Comparison of ENCODE assay signal across 7 mouse cellular contexts in the genomic region with DNA sequence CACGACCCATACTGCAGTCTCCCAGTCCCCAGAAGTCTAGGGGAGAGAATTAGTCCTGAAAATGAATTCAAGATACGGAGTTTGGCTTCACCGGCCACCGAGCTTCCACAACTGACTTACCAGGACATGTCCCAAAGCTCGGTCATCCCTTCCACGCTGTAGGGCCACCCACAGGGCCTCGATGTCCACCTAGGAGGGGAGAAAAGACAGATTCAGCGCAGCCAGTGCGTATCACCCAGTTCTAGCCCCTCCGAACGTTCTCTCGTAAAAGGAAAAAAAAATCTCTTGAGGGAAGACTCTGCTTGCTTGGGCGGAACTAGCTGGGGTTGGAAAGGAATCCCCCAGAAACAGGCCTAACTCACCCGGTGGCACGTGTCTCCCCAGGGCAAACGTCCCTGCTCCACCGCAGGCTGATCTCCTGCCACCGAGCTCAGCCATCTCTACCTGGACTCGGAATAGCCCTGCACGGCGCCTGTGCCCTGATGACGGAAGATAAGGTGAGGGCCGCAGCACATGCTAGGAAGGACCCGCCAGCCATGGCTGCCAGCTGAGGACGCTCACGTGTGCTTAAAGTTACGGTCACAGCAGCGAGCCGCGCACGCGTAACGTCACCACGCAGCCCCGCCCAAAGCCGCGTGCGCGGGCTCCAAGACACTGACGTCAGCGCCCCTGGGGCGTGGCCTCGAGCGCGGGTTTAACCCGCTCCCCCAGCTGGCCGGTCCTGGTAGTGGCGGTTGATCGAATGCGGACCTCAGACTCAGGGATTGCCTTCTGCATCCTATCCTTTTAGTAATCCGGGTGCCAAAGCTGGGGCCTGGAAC. TPM values are rescaled to one million over a fixed set of nuclear protein-coding genes. Genes with fewer than 3 reads are reported as not detected.
DNase-seq lines count a peak whose midpoint lies in the region; ATAC-seq lines count a peak whose summit lies in the region.

No protein-coding gene starts in this region.

- H3K4me1 ChIP-seq in embryonic facial prominence, embryonic 10.5 days: peaks cover 22% of the 10 kb centered on the region
- peaks cover 3% of the 10 kb centered on the region for H3K4me1 ChIP-seq in limb, embryonic 10.5 days
- peaks cover 18% of the 10 kb centered on the region for H3K4me1 ChIP-seq in midbrain, embryonic 13.5 days (replicated peaks)

- H3K4me3 ChIP-seq in embryonic facial prominence, embryonic 10.5 days: peak overlapping the region; percentile 85
- peak overlapping the region; percentile 66 for H3K4me3 ChIP-seq in limb, embryonic 10.5 days
- peak overlapping the region; percentile 63 for H3K4me3 ChIP-seq in midbrain, embryonic 13.5 days (replicated peaks)

- WGBS in embryonic facial prominence, embryonic 10.5 days: under 1% methylated on average over 51 of the region's 51 CpGs
- under 1% methylated on average over 51 of the region's 51 CpGs for WGBS in limb, embryonic 10.5 days
- WGBS in midbrain, embryonic 13.5 days: under 1% methylated on average over 51 of the region's 51 CpGs

- 0 out of 2 replicates have a peak, but pooled peaks cover 2% of the 10 kb centered on the region for H3K9me3 ChIP-seq in embryonic facial prominence, embryonic 10.5 days
- no peaks in the 10 kb centered on the region for H3K9me3 ChIP-seq in limb, embryonic 10.5 days (replicated peaks)
- H3K9me3 ChIP-seq in midbrain, embryonic 13.5 days: no peaks in the 10 kb centered on the region

- H3K36me3 ChIP-seq in embryonic facial prominence, embryonic 10.5 days (replicated peaks): peaks cover 37% of the 10 kb centered on the region
- H3K36me3 ChIP-seq in limb, embryonic 10.5 days: peaks cover 35% of the 10 kb centered on the region
- peaks cover 28% of the 10 kb centered on the region for H3K36me3 ChIP-seq in midbrain, embryonic 13.5 days

- DNase-seq in adrenal gland, postnatal 10 days: peak; percentile 100
- DNase-seq in embryonic facial prominence, embryonic 10.5 days (ENCODE audit: low spot score): peak; percentile 99
- DNase-seq in kidney, adult 11 months: peak; percentile 96
- DNase-seq in limb, embryonic 10.5 days (ENCODE audit: low spot score): peak; percentile 100
- DNase-seq in spleen, adult 12 weeks (ENCODE audit: low spot score): peak; percentile 98

- H3K27ac ChIP-seq in embryonic facial prominence, embryonic 10.5 days (replicated peaks): peak overlapping the region; percentile 94
- peak overlapping the region; percentile 85 for H3K27ac ChIP-seq in limb, embryonic 10.5 days
- peak overlapping the region; percentile 76 for H3K27ac ChIP-seq in midbrain, embryonic 13.5 days

- peak overlapping the region; percentile 89 for H3K4me2 ChIP-seq in midbrain, embryonic 13.5 days (replicated peaks)

- ATAC-seq in granulocyte monocyte progenitor cell, adult 5-6 weeks (replicated peaks; ENCODE audit: poor library complexity, severe bottlenecking): peak; percentile 94
- peak; percentile 96 for ATAC-seq in midbrain, embryonic 13.5 days

- H3K27me3 ChIP-seq in embryonic facial prominence, embryonic 10.5 days (replicated peaks; ENCODE audit: low read depth, poor library complexity, severe bottlenecking): no peaks in the 10 kb centered on the region
- H3K27me3 ChIP-seq in limb, embryonic 10.5 days (ENCODE audit: low read depth, poor library complexity, severe bottlenecking): no peaks in the 10 kb centered on the region
- H3K27me3 ChIP-seq in midbrain, embryonic 13.5 days: no peaks in the 10 kb centered on the region

- H3K9ac ChIP-seq in midbrain, embryonic 13.5 days (replicated peaks): peak overlapping the region; percentile 84

RNA-seq across cellular contexts. Expression of a gene that starts 7.6 kb away (rescaled TPM):
- 1 to 10 TPM; 6.3 to 6.5 TPM for total RNA-seq in adrenal gland, postnatal 10 days (2021)
- polyA plus RNA-seq in embryonic facial prominence, embryonic 10.5 days (2016; fragmentation: Nextera tagmentation; extraction: Ambion mirVana): 0.75 and 1.1 TPM in 2 replicates
- total RNA-seq in granulocyte monocyte progenitor cell, adult 5-6 weeks (2014; fragmentation: Nextera tagmentation): 84.4 and 96.4 TPM in 2 replicates
- total RNA-seq in granulocyte monocyte progenitor cell, adult 5-6 weeks (2017): 47.8 and 57.4 TPM in 2 replicates
- polyA plus RNA-seq in limb, embryonic 10.5 days (2016; fragmentation: Nextera tagmentation; extraction: Ambion mirVana): 0.80 and 0.86 TPM in 2 replicates
- 0.27 and 0.32 TPM in 2 replicates for polyA plus RNA-seq in midbrain, embryonic 13.5 days (2015; fragmentation: Nextera tagmentation; extraction: Ambion mirVana)

RNA-seq across cellular contexts. Expression of a gene that starts 18.3 kb away (rescaled TPM):
- 10 to 100 TPM; 46.4 to 47.5 TPM for total RNA-seq in adrenal gland, postnatal 10 days (2021)
- 109 and 114 TPM in 2 replicates for polyA plus RNA-seq in embryonic facial prominence, embryonic 10.5 days (2016; fragmentation: Nextera tagmentation; extraction: Ambion mirVana)
- 39.8 and 56.0 TPM in 2 replicates for total RNA-seq in granulocyte monocyte progenitor cell, adult 5-6 weeks (2014; fragmentation: Nextera tagmentation)
- total RNA-seq in granulocyte monocyte progenitor cell, adult 5-6 weeks (2017): 39.8 and 55.5 TPM in 2 replicates
- 125 and 132 TPM in 2 replicates for polyA plus RNA-seq in limb, embryonic 10.5 days (2016; fragmentation: Nextera tagmentation; extraction: Ambion mirVana)
- 82.4 and 87.8 TPM in 2 replicates for polyA plus RNA-seq in midbrain, embryonic 13.5 days (2015; fragmentation: Nextera tagmentation; extraction: Ambion mirVana)

RNA-seq across cellular contexts. Expression of a gene that starts 52.7 kb away (rescaled TPM):
- 10 to 100 TPM; 62.7 to 71.0 TPM for total RNA-seq in adrenal gland, postnatal 10 days (2021)
- polyA plus RNA-seq in embryonic facial prominence, embryonic 10.5 days (2016; fragmentation: Nextera tagmentation; extraction: Ambion mirVana): 17.5 and 17.7 TPM in 2 replicates
- total RNA-seq in granulocyte monocyte progenitor cell, adult 5-6 weeks (2014; fragmentation: Nextera tagmentation): 29.3 and 36.4 TPM in 2 replicates
- total RNA-seq in granulocyte monocyte progenitor cell, adult 5-6 weeks (2017): 35.7 and 43.4 TPM in 2 replicates
- 15.9 and 17.9 TPM in 2 replicates for polyA plus RNA-seq in limb, embryonic 10.5 days (2016; fragmentation: Nextera tagmentation; extraction: Ambion mirVana)
- polyA plus RNA-seq in midbrain, embryonic 13.5 days (2015; fragmentation: Nextera tagmentation; extraction: Ambion mirVana): 12.7 and 13.9 TPM in 2 replicates

Comparison
In these comparisons a context has a peak if more than half of its experiments do, and no peak if none do; other contexts are left out.
1. Peak in every context shown above with its lines: DNase-seq, ATAC-seq, H3K4me3 ChIP-seq and H3K27ac ChIP-seq.